Mouse (Mus musculus) limb, embryonic 11.5 days (tissue): ENCODE results near the gene Ppm1g. TPM values are rescaled to one million over a fixed set of nuclear protein-coding genes. Genes with fewer than 3 reads are reported as not detected.

Experiments used
- ATAC-seq: fragments of 200-750 bp; cut with Nextera tagmentation; 2 replicates; pipeline ENCODE4 v1.8.0; 2017; ENCODE audit warnings: low read depth; ENCODE audit not compliant: insufficient number of reproducible peaks, low FRiP score, low TSS enrichment
- DNase-seq: peaks from one replicate; pipeline ENCODE4 v3.0.0-alpha.2; 2015; ENCODE audit warnings: low spot score
- H3K27ac ChIP-seq: fragments of 300-500 bp; sonication (generic); replicated peaks from 2 replicates; pipeline ENCODE4 v1.5.1; 2014; ENCODE audit warnings: low read depth, mild to moderate bottlenecking, low read length
- H3K27me3 ChIP-seq: fragments of 300-500 bp; sonication (generic); 2 replicates; pipeline ENCODE4 v1.6.1; 2014; ENCODE audit warnings: mild to moderate bottlenecking, low read length, mixed read lengths; ENCODE audit not compliant: control insufficient read depth, insufficient read depth
- H3K36me3 ChIP-seq: fragments of 300-500 bp; sonication (generic); 2 replicates; pipeline ENCODE4 v1.6.1; 2014; ENCODE audit warnings: mild to moderate bottlenecking, low read length, moderate library complexity, mixed read lengths; ENCODE audit not compliant: control insufficient read depth, insufficient read depth
- H3K4me1 ChIP-seq: fragments of 300-500 bp; sonication (generic); 2 replicates; pipeline ENCODE4 v1.6.1; 2014; ENCODE audit warnings: low read length, mixed read lengths; ENCODE audit not compliant: control insufficient read depth, insufficient read depth
- H3K4me2 ChIP-seq: fragments of 300-500 bp; sonication (generic); 2 replicates; pipeline ENCODE4 v1.6.1; 2014; ENCODE audit warnings: low read depth, mild to moderate bottlenecking, moderate library complexity; ENCODE audit not compliant: severe bottlenecking
- H3K4me3 ChIP-seq: fragments of 300-500 bp; sonication (generic); 2 replicates; pipeline ENCODE4 v1.5.1; 2014; ENCODE audit warnings: low read depth, low read length
- H3K9ac ChIP-seq: fragments of 300-500 bp; sonication (generic); 2 replicates; pipeline ENCODE4 v1.6.1; 2014; ENCODE audit warnings: mild to moderate bottlenecking, low read length
- H3K9me3 ChIP-seq: fragments of 300-500 bp; sonication (generic); 2 replicates; pipeline ENCODE4 v1.6.1; 2016; ENCODE audit warnings: low read length; ENCODE audit not compliant: control insufficient read depth
- WGBS: fragments of 180-500 bp; shearing (Covaris S2); extraction: QIAGEN DNeasy Blood & Tissue Kit; methylation state at CpG from one replicate; pipeline ENCODE4 v1.1.7; 2014; 5-methylcytosine and 5-hydroxymethylcytosine counted together
- polyA plus RNA-seq: library from polyadenylated mRNA; unstranded; fragments of >200 nt; fragmentation: Nextera tagmentation; extraction: Ambion mirVana; gene quantifications from 2 replicates; pipeline ENCODE4 v1.2.1, GENCODE M21; 2014

The Ppm1g gene
- polyA plus RNA-seq, 1 experiment from 2014 or later = 154 TPM

GRCm38 (mm10) chr5:31253806-31254205 lies 33.3 kb upstream of the Ppm1g start:
- H3K27ac ChIP-seq = no peak overlapping the region
- H3K4me2 ChIP-seq = no peak overlapping the region; the same call in 1 of the 2 replicates
- peaks cover 25% of the 10 kb centered on the region for H3K4me1 ChIP-seq
- 94% methylated on average over 8 of the region's 8 CpGs for WGBS
- DNase-seq (no peak), ATAC-seq (no peak)
- no peaks in the 10 kb centered on the region for H3K9me3 ChIP-seq
- H3K4me3 ChIP-seq = no peak overlapping the region
- no peak overlapping the region for H3K9ac ChIP-seq
- no peaks in the 10 kb centered on the region for H3K27me3 ChIP-seq
- H3K36me3 ChIP-seq = peaks cover 20% of the 10 kb centered on the region

- Histone ChIP-seq H3K27me3 (no peaks in the 10 kb centered on the region), H3K9ac (peak overlapping the region; percentile 1; the same call in 1 of the 2 replicates), H3K36me3 (peaks cover 20% of the 10 kb centered on the region), H3K4me1 (peaks cover 25% of the 10 kb centered on the region), H3K9me3 (no peaks in the 10 kb centered on the region), H3K4me2 (peak overlapping the region; percentile 69), H3K27ac (peak overlapping the region; percentile 68), H3K4me3 (no peak overlapping the region)
- WGBS = 55% methylated on average over 16 of the region's 16 CpGs
- no peak for ATAC-seq
- DNase-seq = peak; percentile 67
Observed at GRCm38 (mm10) chr5:31252795-31253545, 32.5 kb upstream of the Ppm1g start.

- H3K36me3 ChIP-seq = peaks cover 20% of the 10 kb centered on the region
- H3K4me1 ChIP-seq = peaks cover 25% of the 10 kb centered on the region
- H3K4me3 ChIP-seq = peak overlapping the region; percentile 40
- H3K27ac ChIP-seq = no peak overlapping the region
- H3K4me2 ChIP-seq = peak overlapping the region; percentile 69
- DNase-seq (peak; percentile 48), ATAC-seq (no peak)
- H3K27me3 ChIP-seq = no peaks in the 10 kb centered on the region
- H3K9ac ChIP-seq = peak overlapping the region; percentile 58
- H3K9me3 ChIP-seq = no peaks in the 10 kb centered on the region
- 39% methylated on average over 10 of the region's 10 CpGs for WGBS
Observed at GRCm38 (mm10) chr5:31252151-31252550, 31.7 kb upstream of the Ppm1g start.

- ATAC-seq = peak; percentile 60
- peak within 1 kb of the TSS; percentile 58 for H3K9ac ChIP-seq
- DNase-seq = peak; percentile 70
- WGBS = 5% methylated on average over 47 of the region's 47 CpGs
- H3K4me2 ChIP-seq = peak within 1 kb of the TSS; percentile 69
- H3K4me3 ChIP-seq = peak within 1 kb of the TSS; percentile 40
- H3K36me3 ChIP-seq = peaks cover 22% of the 10 kb centered on the region
- H3K27me3 ChIP-seq = no peaks in the 10 kb centered on the region
- no peak within 1 kb of the TSS; the same call in none of the 2 replicates for H3K27ac ChIP-seq
- H3K4me1 ChIP-seq = peaks cover 25% of the 10 kb centered on the region
- H3K9me3 ChIP-seq = no peaks in the 10 kb centered on the region
Observed at GRCm38 (mm10) chr5:31251541-31252101, 31.1 kb upstream of the Ppm1g start, which contains the start of gene Krtcap3. Gene Krtcap3, plus strand, starts transcription at chr5:31251691.

GRCm38 (mm10) chr5:31250716-31251115 lies 30.2 kb upstream of the Ppm1g start:
- no peak overlapping the region for H3K4me2 ChIP-seq
- no peak overlapping the region for H3K27ac ChIP-seq
- H3K36me3 ChIP-seq = peaks cover 25% of the 10 kb centered on the region
- DNase-seq = no peak
- ATAC-seq = peak; percentile 14; the same call in 1 of the 2 replicates
- peaks cover 25% of the 10 kb centered on the region for H3K4me1 ChIP-seq
- H3K9ac ChIP-seq = no peak overlapping the region; the same call in 1 of the 2 replicates
- WGBS = 48% methylated on average over 4 of the region's 4 CpGs
- H3K27me3 ChIP-seq = no peaks in the 10 kb centered on the region
- H3K9me3 ChIP-seq = no peaks in the 10 kb centered on the region
- no peak overlapping the region for H3K4me3 ChIP-seq

GRCm38 (mm10) chr5:31242191-31242590 lies 21.7 kb upstream of the Ppm1g start:
- no peak overlapping the region for H3K9ac ChIP-seq
- H3K36me3 ChIP-seq = peaks cover 8% of the 10 kb centered on the region
- no peak for ATAC-seq
- no peaks in the 10 kb centered on the region for H3K9me3 ChIP-seq
- no peak overlapping the region for H3K27ac ChIP-seq
- no peak for DNase-seq
- H3K27me3 ChIP-seq = no peaks in the 10 kb centered on the region
- H3K4me1 ChIP-seq = peaks cover 5% of the 10 kb centered on the region; the same call in 1 of the 2 replicates
- peak overlapping the region; percentile 96 for H3K4me3 ChIP-seq
- WGBS = 39% methylated on average over 10 of the region's 10 CpGs
- H3K4me2 ChIP-seq = peak overlapping the region; percentile 69

GRCm38 (mm10) chr5:31241522-31242034 lies 21.1 kb upstream of the Ppm1g start:
- 2% methylated on average over 13 of the region's 13 CpGs for WGBS

More at GRCm38 (mm10) chr5:31241522-31242034, 21.1 kb upstream of the Ppm1g start:
- H3K9ac ChIP-seq = peak overlapping the region; percentile 83
- no peak overlapping the region for H3K27ac ChIP-seq
- H3K27me3 ChIP-seq = no peaks in the 10 kb centered on the region
- peaks cover 6% of the 10 kb centered on the region for H3K36me3 ChIP-seq
- peak overlapping the region; percentile 96 for H3K4me3 ChIP-seq
- H3K9me3 ChIP-seq = no peaks in the 10 kb centered on the region
- DNase-seq = no peak
- H3K4me2 ChIP-seq = peak overlapping the region; percentile 69
- H3K4me1 ChIP-seq = peaks cover 5% of the 10 kb centered on the region; the same call in 1 of the 2 replicates
- no peak; the same call in 1 of the 2 replicates for ATAC-seq
